In genomic region chr1:180387750-180388480, GRCm38 (mm10) we compare ENCODE assay signal across 7 mouse cellular contexts. TPM values are rescaled to one million over a fixed set of nuclear protein-coding genes. Genes with fewer than 3 reads are reported as not detected.
DNase-seq lines count a peak whose midpoint lies in the region; ATAC-seq and TF ChIP-seq lines count a peak whose summit lies in the region.

No protein-coding gene starts in this region.

- DNase-seq in lung, postnatal 0 days (ENCODE audit: low spot score) = no peak
- DNase-seq in lung, adult 2 months = no peak
- no peak for DNase-seq in forebrain, embryonic 11.5 days (ENCODE audit: low spot score)
- no peak for DNase-seq in kidney, postnatal 25 days
- no peak for DNase-seq in cerebellum, adult 11-12 months

- no peak overlapping the region for H3K4me3 ChIP-seq in lung, postnatal 0 days (ENCODE audit: low read depth, low read length)
- no peak overlapping the region for H3K4me3 ChIP-seq in lung, adult 2 months (replicated peaks; ENCODE audit: extremely low read depth, low read depth, low read length)
- H3K4me3 ChIP-seq in forebrain, embryonic 11.5 days (ENCODE audit: low read depth, low read length) = peak overlapping the region; percentile 34; the same call in 1 of the 2 replicates
- peak overlapping the region; percentile 41 for H3K4me3 ChIP-seq in limb, embryonic 12.5 days (replicated peaks)
- peak overlapping the region; percentile 30 for H3K4me3 ChIP-seq in stomach, embryonic 14.5 days (ENCODE audit: low read depth, low read length)

- TF ChIP-seq CTCF in lung, postnatal 0 days (IDR thresholded peaks at IDR 0.05) = no peak
- TF ChIP-seq CTCF in lung, adult 2 months (IDR thresholded peaks at IDR 0.05; ENCODE audit: insufficient read depth, low read length) = no peak

- 10% methylated on average over 11 of the region's 11 CpGs for WGBS in lung, postnatal 0 days
- 11% methylated on average over 11 of the region's 11 CpGs for WGBS in lung, adult 2 months
- 23% methylated on average over 11 of the region's 11 CpGs for WGBS in forebrain, embryonic 11.5 days
- 18% methylated on average over 11 of the region's 11 CpGs for WGBS in limb, embryonic 12.5 days
- 12% methylated on average over 11 of the region's 11 CpGs for WGBS in stomach, embryonic 14.5 days

- no peak for TF ChIP-seq POLR2A in lung, adult 2 months (IDR thresholded peaks at IDR 0.05; ENCODE audit: borderline replicate concordance, extremely low read depth, low read depth, low read length)

- peak overlapping the region; percentile 34 for H3K4me2 ChIP-seq in lung, postnatal 0 days (replicated peaks; ENCODE audit: low read depth, low read length)
- peak overlapping the region; percentile 70 for H3K4me2 ChIP-seq in forebrain, embryonic 11.5 days (ENCODE audit: low read depth, low read length, severe bottlenecking)
- peak overlapping the region; percentile 60 for H3K4me2 ChIP-seq in limb, embryonic 12.5 days
- H3K4me2 ChIP-seq in stomach, embryonic 14.5 days (replicated peaks; ENCODE audit: low read depth, low read length) = peak overlapping the region; percentile 75

- no peak for TF ChIP-seq EP300 in lung, postnatal 0 days (IDR thresholded peaks at IDR 0.05)

- H3K27ac ChIP-seq in lung, postnatal 0 days (ENCODE audit: low read length) = peak overlapping the region; percentile 81
- no peak overlapping the region for H3K27ac ChIP-seq in forebrain, embryonic 11.5 days (ENCODE audit: low read depth, low read length)
- H3K27ac ChIP-seq in limb, embryonic 12.5 days = peak overlapping the region; percentile 79
- peak overlapping the region; percentile 91 for H3K27ac ChIP-seq in stomach, embryonic 14.5 days (ENCODE audit: low read length)

- no peak for ATAC-seq in lung, postnatal 0 days
- ATAC-seq in forebrain, embryonic 11.5 days (replicated peaks; ENCODE audit: low FRiP score) = no peak
- ATAC-seq in limb, embryonic 12.5 days (ENCODE audit: insufficient number of reproducible peaks, insufficient read depth, low FRiP score, low TSS enrichment, low read depth) = no peak
- no peak for ATAC-seq in stomach, embryonic 14.5 days (ENCODE audit: insufficient number of reproducible peaks, insufficient read depth, low FRiP score, low read depth)

- H3K36me3 ChIP-seq in lung, postnatal 0 days (ENCODE audit: insufficient read depth, low read length) = no peaks in the 10 kb centered on the region
- no peaks in the 10 kb centered on the region for H3K36me3 ChIP-seq in forebrain, embryonic 11.5 days (ENCODE audit: control insufficient read depth, insufficient read depth, low read length)
- no peaks in the 10 kb centered on the region for H3K36me3 ChIP-seq in limb, embryonic 12.5 days
- no peaks in the 10 kb centered on the region for H3K36me3 ChIP-seq in stomach, embryonic 14.5 days (ENCODE audit: control insufficient read depth, insufficient read depth, low read length)

- H3K4me1 ChIP-seq in lung, postnatal 0 days (ENCODE audit: insufficient read depth, low read depth, low read length) = peaks cover 29% of the 10 kb centered on the region; the same call in 1 of the 2 replicates
- peaks cover 53% of the 10 kb centered on the region for H3K4me1 ChIP-seq in lung, adult 2 months (ENCODE audit: control insufficient read depth, insufficient read depth, low read length)
- H3K4me1 ChIP-seq in forebrain, embryonic 11.5 days (replicated peaks; ENCODE audit: control insufficient read depth, insufficient read depth, low read length) = no peaks in the 10 kb centered on the region
- peaks cover 28% of the 10 kb centered on the region for H3K4me1 ChIP-seq in limb, embryonic 12.5 days (replicated peaks)
- H3K4me1 ChIP-seq in stomach, embryonic 14.5 days (ENCODE audit: control insufficient read depth, insufficient read depth, low read length) = peaks cover 30% of the 10 kb centered on the region

- no peak overlapping the region for H3K9ac ChIP-seq in lung, postnatal 0 days (replicated peaks; ENCODE audit: low read depth)
- peak overlapping the region; percentile 33 for H3K9ac ChIP-seq in forebrain, embryonic 11.5 days (ENCODE audit: low read length)
- H3K9ac ChIP-seq in limb, embryonic 12.5 days (replicated peaks) = peak overlapping the region; percentile 1; the same call in 1 of the 2 replicates
- no peak overlapping the region for H3K9ac ChIP-seq in stomach, embryonic 14.5 days (replicated peaks; ENCODE audit: low read depth, low read length)

- no peaks in the 10 kb centered on the region for H3K9me3 ChIP-seq in lung, postnatal 0 days (ENCODE audit: low read length)
- H3K9me3 ChIP-seq in forebrain, embryonic 11.5 days (ENCODE audit: control insufficient read depth, low read length) = no peaks in the 10 kb centered on the region
- no peaks in the 10 kb centered on the region for H3K9me3 ChIP-seq in limb, embryonic 12.5 days
- no peaks in the 10 kb centered on the region for H3K9me3 ChIP-seq in stomach, embryonic 14.5 days (ENCODE audit: control insufficient read depth, low read depth, low read length)

- no peaks in the 10 kb centered on the region for H3K27me3 ChIP-seq in lung, postnatal 0 days (replicated peaks; ENCODE audit: insufficient read depth, low read length)
- H3K27me3 ChIP-seq in forebrain, embryonic 11.5 days (ENCODE audit: control insufficient read depth, insufficient read depth, low read length) = no peaks in the 10 kb centered on the region
- no peaks in the 10 kb centered on the region for H3K27me3 ChIP-seq in limb, embryonic 12.5 days
- no peaks in the 10 kb centered on the region for H3K27me3 ChIP-seq in stomach, embryonic 14.5 days (ENCODE audit: control insufficient read depth, insufficient read depth, low read length)

RNA-seq across cellular contexts. Expression of gene Itpkb, which starts 57.6 kb away (rescaled TPM):
- 8.4 and 11.9 TPM in 2 replicates for polyA plus RNA-seq in lung, postnatal 0 days (2015; fragmentation: Nextera tagmentation; extraction: Ambion mirVana)
- 51.3 and 55.6 TPM in 2 replicates for polyA plus RNA-seq in lung, adult 2 months (2012; rRNA removed)
- 3.0 and 3.2 TPM in 2 replicates for polyA plus RNA-seq in forebrain, embryonic 11.5 days (2014; fragmentation: Nextera tagmentation; extraction: Ambion mirVana)
- 13.9 and 14.5 TPM in 2 replicates for polyA plus RNA-seq in limb, embryonic 12.5 days (2016; fragmentation: Nextera tagmentation; extraction: Ambion mirVana)
- 10.4 and 10.9 TPM in 2 replicates for polyA plus RNA-seq in stomach, embryonic 14.5 days (2014; fragmentation: Nextera tagmentation; extraction: Ambion mirVana)

Comparison
In these comparisons a context has a peak if more than half of its experiments do, and no peak if none do; other contexts are left out.
1. H3K4me3 ChIP-seq: peak in forebrain, embryonic 11.5 days (single experiment), limb, embryonic 12.5 days (single experiment) and stomach, embryonic 14.5 days (single experiment); none in lung, postnatal 0 days (single experiment) and lung, adult 2 months (single experiment).
2. H3K9ac ChIP-seq: peak in forebrain, embryonic 11.5 days (single experiment) and limb, embryonic 12.5 days (single experiment); none in lung, postnatal 0 days (single experiment) and stomach, embryonic 14.5 days (single experiment).
3. Peak in every context shown above with its lines, with median percentiles within 50 percentile points of each other: H3K4me2 ChIP-seq.